Mouse (Mus musculus) heart, postnatal 14 days (tissue): ENCODE results near the gene Gm20883. TPM values are rescaled to one million over a fixed set of nuclear protein-coding genes. Genes with fewer than 3 reads are reported as not detected.
"Not testable (repeated sequence)": the region's sequence is repeated elsewhere in the genome, so short reads cannot be mapped to it uniquely, and the experiment has no call there.

ENCODE experiments used
- DNase-seq, 2 experiments: peaks; one replicate each; pipeline ENCODE4 v3.0.0; 2021 to 2022
- intact Hi-C: fragments of 180-260 bp; cut with DNase I; formaldehyde crosslinking; loops from one replicate; pipeline ENCODE4 v1.15.1; 2025
- long read RNA-seq, 2 experiments: library from polyadenylated mRNA; stranded (forward); transcript quantifications; one replicate each; pipeline ENCODE4 v2.0.0; 2021
- total RNA-seq, 2 experiments: library from RNA; stranded (reverse); gene quantifications; 2 replicates each; pipeline ENCODE4 v1.2.3; 2021

The Gm20883 gene
- not detected for total RNA-seq
- long read RNA-seq, experiment 1: 0 reads
- long read RNA-seq, experiment 2: 0 reads

GRCm38 (mm10) chrY:50607951-50608350, at the start of gene Gm20883:
Gene Gm20883, plus strand, starts transcription at chrY:50608251.
- DNase-seq, intact Hi-C loops: not testable (repeated sequence)
